ENCODE assay signal across 19 mouse cellular contexts in genomic region chr11:79448361-79448760, GRCm38 (mm10). TPM values are rescaled to one million over a fixed set of nuclear protein-coding genes. Genes with fewer than 3 reads are reported as not detected.
A peak's percentile ranks its signal among the peaks of the same experiment; 100 is the strongest.
DNase-seq lines count a peak whose midpoint lies in the region; TF ChIP-seq lines count a peak whose summit lies in the region.
"Had no signal": no experiment of that assay in that cellular context is flagged by ENCODE, and none has a peak within 500 bp of the region (broad histone marks: within the 10 kb centered on the region; RNA-seq: fewer than 3 reads in every experiment).

No protein-coding gene starts in this region.

- no peaks in the 10 kb centered on the region for H3K27me3 ChIP-seq in kidney, adult 2 months (replicated peaks; ENCODE audit: control insufficient read depth, insufficient read depth, low read length)
- H3K27me3 ChIP-seq: embryonic facial prominence, embryonic 13.5 days; embryonic facial prominence, embryonic 15.5 days; forebrain, embryonic 12.5 days had no signal

- peaks cover 6% of the 10 kb centered on the region for H3K36me3 ChIP-seq in kidney, adult 2 months (ENCODE audit: control insufficient read depth, insufficient read depth, low read length)

- no peak for TF ChIP-seq POLR2A in kidney, adult 2 months (IDR thresholded peaks at IDR 0.05; ENCODE audit: low read depth, low read length)

- peak overlapping the region; percentile 86 for H3K27ac ChIP-seq in kidney, adult 2 months (ENCODE audit: insufficient read depth, low read depth, low read length)
- H3K27ac ChIP-seq: embryonic facial prominence, embryonic 13.5 days; embryonic facial prominence, embryonic 15.5 days; forebrain, embryonic 10.5 days; forebrain, embryonic 12.5 days had no signal

- peaks cover 12% of the 10 kb centered on the region for H3K4me1 ChIP-seq in kidney, adult 2 months (ENCODE audit: control insufficient read depth, insufficient read depth, low read length)
- H3K4me1 ChIP-seq: embryonic facial prominence, embryonic 13.5 days; embryonic facial prominence, embryonic 15.5 days; forebrain, embryonic 10.5 days; forebrain, embryonic 12.5 days had no signal

- peak; percentile 82 for DNase-seq in kidney, adult 2 months
- DNase-seq in kidney, postnatal 10 days, result no peak
- DNase-seq in kidney, adult 9 months, result peak; percentile 84
- no peak for DNase-seq in kidney, adult 18-20 months
- DNase-seq: adrenal gland, adult 2 months; adrenal gland, postnatal 10 days; adrenal gland, postnatal 25 days; cerebellum, adult 11 months; cerebellum, adult 18-20 months; cerebellum, adult 8-10 months; cerebellum, adult 9-11 months; cerebellum, postnatal 14 days; cerebellum, postnatal 36 days; embryo, embryonic 11 days had no signal

- TF ChIP-seq CTCF in kidney, adult 2 months (conservative IDR thresholded peaks at IDR 0.05; ENCODE audit: insufficient read depth, insufficient read length, low read depth, low read length), result no peak

- H3K4me3 ChIP-seq in kidney, adult 2 months (ENCODE audit: insufficient read depth, low read depth, low read length), result no peak overlapping the region
- H3K4me3 ChIP-seq: embryonic facial prominence, embryonic 13.5 days; embryonic facial prominence, embryonic 15.5 days; erythroblast, embryonic 14.5 days; forebrain, embryonic 10.5 days; forebrain, embryonic 12.5 days had no signal

RNA-seq across cellular contexts. Expression of gene Omg, which starts 55.5 kb away (rescaled TPM):
- polyA plus RNA-seq in kidney, adult 2 months (2012; rRNA removed), result 0.04 and 0.16 TPM in 2 replicates
- polyA plus RNA-seq: erythroblast, embryonic 14.5 days had no signal

Comparison
In these comparisons a context has a peak if more than half of its experiments do, and no peak if none do; other contexts are left out.
1. DNase-seq: peak in kidney, adult 2 months (single experiment) and kidney, adult 9 months (single experiment); none in kidney, postnatal 10 days (single experiment) and kidney, adult 18-20 months (single experiment).